Mouse (Mus musculus) intestine, embryonic 14.5 days (tissue): ENCODE data around the gene Lhfpl2. TPM values are rescaled to one million over a fixed set of nuclear protein-coding genes. Genes with fewer than 3 reads are reported as not detected.

ENCODE experiments used
- ATAC-seq: fragments of 200-750 bp; cut with Nextera tagmentation; replicated peaks from 2 replicates; pipeline ENCODE4 v1.8.0; 2017; ENCODE audit warnings: low read depth, moderate number of reproducible peaks, moderate TSS enrichment, moderate library complexity; ENCODE audit not compliant: low FRiP score, low TSS enrichment
- DNase-seq: peaks from one replicate; pipeline ENCODE4 v3.0.0-alpha.2; 2018; ENCODE audit warnings: low spot score
- H3K27ac ChIP-seq: fragments of 300-500 bp; sonication (generic); 2 replicates; pipeline ENCODE4 v1.5.1; 2014; ENCODE audit warnings: low read depth, mild to moderate bottlenecking, control low read depth
- H3K27me3 ChIP-seq: fragments of 300-500 bp; sonication (generic); replicated peaks from 2 replicates; pipeline ENCODE4 v1.6.1; 2014; ENCODE audit warnings: low read length, control low read depth; ENCODE audit not compliant: control insufficient read depth, insufficient read depth
- H3K36me3 ChIP-seq: fragments of 300-500 bp; sonication (generic); 2 replicates; pipeline ENCODE4 v1.6.1; 2014; ENCODE audit warnings: low read length, control low read depth; ENCODE audit not compliant: control insufficient read depth, insufficient read depth
- H3K4me1 ChIP-seq: fragments of 300-500 bp; sonication (generic); replicated peaks from 2 replicates; pipeline ENCODE4 v1.6.1; 2014; ENCODE audit warnings: low read length, control low read depth, mixed read lengths; ENCODE audit not compliant: control insufficient read depth, insufficient read depth
- H3K4me2 ChIP-seq: fragments of 300-500 bp; sonication (generic); 2 replicates; pipeline ENCODE4 v1.6.1; 2014; ENCODE audit warnings: low read length
- H3K4me3 ChIP-seq: fragments of 300-500 bp; sonication (generic); 2 replicates; pipeline ENCODE4 v1.5.1; 2014; ENCODE audit warnings: low read depth, low read length, control low read depth, mixed read lengths
- H3K9ac ChIP-seq: fragments of 300-500 bp; sonication (generic); 2 replicates; pipeline ENCODE4 v1.6.1; 2014; ENCODE audit warnings: mild to moderate bottlenecking, low read length
- H3K9me3 ChIP-seq: fragments of 300-500 bp; sonication (generic); 2 replicates; pipeline ENCODE4 v1.6.1; 2016; ENCODE audit warnings: low read length, control low read depth; ENCODE audit not compliant: control insufficient read depth
- WGBS: fragments of 180-500 bp; shearing (Covaris S2); extraction: QIAGEN DNeasy Blood & Tissue Kit; methylation state at CpG from one replicate; pipeline ENCODE4 v1.1.7; 2014; 5-methylcytosine and 5-hydroxymethylcytosine counted together
- polyA plus RNA-seq: library from polyadenylated mRNA; unstranded; fragments of >200 nt; fragmentation: Nextera tagmentation; extraction: Ambion mirVana; gene quantifications from 2 replicates; pipeline ENCODE4 v1.2.1, GENCODE M21; 2014

Gene Lhfpl2
- polyA plus RNA-seq, 1 experiment from 2014 or later: 17.3 TPM

- H3K27ac ChIP-seq: peak overlapping the region; percentile 77
- H3K36me3 ChIP-seq: no peaks in the 10 kb centered on the region
- DNase-seq: no peak
- H3K4me2 ChIP-seq: no peak overlapping the region
- 65% methylated on average over 7 of the region's 7 CpGs for WGBS
- H3K27me3 ChIP-seq: no peaks in the 10 kb centered on the region
- ATAC-seq: peak; percentile 36; the same call in 1 of the 2 replicates
- H3K9ac ChIP-seq: no peak overlapping the region
- no peak overlapping the region for H3K4me3 ChIP-seq
- H3K9me3 ChIP-seq: no peaks in the 10 kb centered on the region
- peaks cover 34% of the 10 kb centered on the region for H3K4me1 ChIP-seq
These were observed 77.0 kb downstream of the Lhfpl2 start for GRCm38 (mm10) chr13:94134646-94135045.

- Histone ChIP-seq H3K4me1 (peaks cover 39% of the 10 kb centered on the region), H3K36me3 (no peaks in the 10 kb centered on the region), H3K9ac (no peak overlapping the region), H3K4me3 (no peak overlapping the region), H3K27me3 (no peaks in the 10 kb centered on the region), H3K27ac (peak overlapping the region; percentile 77), H3K4me2 (no peak overlapping the region), H3K9me3 (no peaks in the 10 kb centered on the region)
- DNase-seq (peak; percentile 63), ATAC-seq (peak; percentile 67)
- WGBS: 36% methylated on average over 7 of the region's 7 CpGs
These were observed 77.6 kb downstream of the Lhfpl2 start for GRCm38 (mm10) chr13:94135180-94135579.

GRCm38 (mm10) chr13:94139713-94140445, 82.3 kb downstream of the Lhfpl2 start:
- Histone ChIP-seq H3K9me3 (no peaks in the 10 kb centered on the region), H3K9ac (no peak overlapping the region), H3K4me2 (no peak overlapping the region), H3K27ac (peak overlapping the region; percentile 75), H3K27me3 (no peaks in the 10 kb centered on the region), H3K36me3 (no peaks in the 10 kb centered on the region), H3K4me1 (peaks cover 67% of the 10 kb centered on the region), H3K4me3 (no peak overlapping the region)
- no peak for ATAC-seq
- no peak for DNase-seq
- WGBS: 43% methylated on average over 14 of the region's 14 CpGs

- Histone ChIP-seq H3K27ac (peak overlapping the region; percentile 75; the same call in 1 of the 2 replicates), H3K36me3 (no peaks in the 10 kb centered on the region), H3K4me2 (no peak overlapping the region), H3K4me3 (no peak overlapping the region), H3K9ac (no peak overlapping the region), H3K4me1 (peaks cover 61% of the 10 kb centered on the region), H3K27me3 (no peaks in the 10 kb centered on the region), H3K9me3 (no peaks in the 10 kb centered on the region)
- WGBS: 55% methylated on average over 4 of the region's 4 CpGs
- no peak for DNase-seq
- ATAC-seq: no peak
These were observed 82.8 kb downstream of the Lhfpl2 start for GRCm38 (mm10) chr13:94140446-94140845.

- 22% methylated on average over 12 of the region's 12 CpGs for WGBS
- DNase-seq (no peak), ATAC-seq (no peak)
- H3K4me2 ChIP-seq: no peak overlapping the region
- no peak overlapping the region for H3K4me3 ChIP-seq
- no peak overlapping the region for H3K9ac ChIP-seq
- no peaks in the 10 kb centered on the region for H3K27me3 ChIP-seq
- H3K36me3 ChIP-seq: no peaks in the 10 kb centered on the region
- H3K27ac ChIP-seq: no peak overlapping the region
- peaks cover 45% of the 10 kb centered on the region; the same call in 1 of the 2 replicates for H3K4me1 ChIP-seq
- no peaks in the 10 kb centered on the region for H3K9me3 ChIP-seq
These were observed 85.6 kb downstream of the Lhfpl2 start for GRCm38 (mm10) chr13:94143063-94143652.

GRCm38 (mm10) chr13:94144451-94144850, 86.9 kb downstream of the Lhfpl2 start:
- DNase-seq: no peak
- Histone ChIP-seq H3K9ac (no peak overlapping the region), H3K4me1 (peaks cover 40% of the 10 kb centered on the region; the same call in 1 of the 2 replicates), H3K36me3 (no peaks in the 10 kb centered on the region), H3K27me3 (no peaks in the 10 kb centered on the region), H3K4me3 (no peak overlapping the region), H3K27ac (no peak overlapping the region), H3K4me2 (no peak overlapping the region), H3K9me3 (no peaks in the 10 kb centered on the region)
- ATAC-seq: no peak
- 57% methylated on average over 8 of the region's 8 CpGs for WGBS

- no peak overlapping the region for H3K27ac ChIP-seq
- no peaks in the 10 kb centered on the region for H3K9me3 ChIP-seq
- ATAC-seq: no peak
- H3K9ac ChIP-seq: no peak overlapping the region
- no peaks in the 10 kb centered on the region for H3K27me3 ChIP-seq
- H3K36me3 ChIP-seq: no peaks in the 10 kb centered on the region
- WGBS: 45% methylated on average over 4 of the region's 4 CpGs
- peaks cover 20% of the 10 kb centered on the region; the same call in 1 of the 2 replicates for H3K4me1 ChIP-seq
- H3K4me2 ChIP-seq: no peak overlapping the region
- no peak overlapping the region for H3K4me3 ChIP-seq
- no peak for DNase-seq
These were observed 89.7 kb downstream of the Lhfpl2 start for GRCm38 (mm10) chr13:94147257-94147656.

GRCm38 (mm10) chr13:94149006-94149405, 91.4 kb downstream of the Lhfpl2 start:
- ATAC-seq (no peak), DNase-seq (no peak)
- peaks cover 3% of the 10 kb centered on the region; the same call in 1 of the 2 replicates for H3K4me1 ChIP-seq
- H3K4me2 ChIP-seq: no peak overlapping the region
- 74% methylated on average over 5 of the region's 5 CpGs for WGBS
- no peak overlapping the region for H3K27ac ChIP-seq
- no peaks in the 10 kb centered on the region for H3K27me3 ChIP-seq
- H3K9me3 ChIP-seq: no peaks in the 10 kb centered on the region
- H3K4me3 ChIP-seq: no peak overlapping the region
- no peaks in the 10 kb centered on the region for H3K36me3 ChIP-seq
- no peak overlapping the region for H3K9ac ChIP-seq
